Mouse (Mus musculus): ENCODE data around the gene Gm20834.
"Not testable (repeated sequence)": the region's sequence is repeated elsewhere in the genome, so short reads cannot be mapped to it uniquely, and the experiment has no call there.

Gm20834 gene

GRCm38 (mm10) chrY:10324489-10324888 is at the start of gene Gm20834:
Gene Gm20834 (minus strand): TSS chrY:10324589.
- not testable (repeated sequence) for DNase-seq (ENCODE audit: low spot score in 2 of 2)
